Mouse (Mus musculus) stomach, postnatal 0 days (tissue): ENCODE measurements around the gene Slc2a1. TPM values are rescaled to one million over a fixed set of nuclear protein-coding genes. Genes with fewer than 3 reads are reported as not detected.

Experiments
- ATAC-seq: fragments of 200-750 bp; cut with Nextera tagmentation; 2 replicates; pipeline ENCODE4 v1.8.0; 2017; ENCODE audit not compliant: low FRiP score, low TSS enrichment
- DNase-seq: peaks from one replicate; pipeline ENCODE4 v3.0.0-alpha.2; 2016; ENCODE audit warnings: low spot score
- H3K27ac ChIP-seq: fragments of 300-500 bp; sonication (generic); replicated peaks from 2 replicates; pipeline ENCODE4 v1.5.1; 2014; ENCODE audit warnings: mild to moderate bottlenecking, control low read depth
- H3K27me3 ChIP-seq: fragments of 300-500 bp; sonication (generic); 2 replicates; pipeline ENCODE4 v1.6.1; 2014; ENCODE audit warnings: low read length; ENCODE audit not compliant: control insufficient read depth, insufficient read depth
- H3K36me3 ChIP-seq: fragments of 300-500 bp; sonication (generic); 2 replicates; pipeline ENCODE4 v1.6.1; 2014; ENCODE audit warnings: low read length, mixed read lengths; ENCODE audit not compliant: control insufficient read depth, insufficient read depth
- H3K4me1 ChIP-seq: fragments of 300-500 bp; sonication (generic); replicated peaks from 2 replicates; pipeline ENCODE4 v1.6.1; 2014; ENCODE audit warnings: antibody characterized with exemption; ENCODE audit not compliant: control insufficient read depth, insufficient read depth
- H3K4me2 ChIP-seq: fragments of 300-500 bp; sonication (generic); replicated peaks from 2 replicates; pipeline ENCODE4 v1.6.1; 2014; ENCODE audit warnings: low read depth, mild to moderate bottlenecking, control low read depth, moderate library complexity
- H3K4me3 ChIP-seq: fragments of 300-500 bp; sonication (generic); 2 replicates; pipeline ENCODE4 v1.5.1; 2014; ENCODE audit warnings: low read depth, low read length, control low read depth
- H3K9ac ChIP-seq: fragments of 300-500 bp; sonication (generic); 2 replicates; pipeline ENCODE4 v1.6.1; 2014; ENCODE audit warnings: mild to moderate bottlenecking, low read length, control low read depth, mixed read lengths
- H3K9me3 ChIP-seq: fragments of 300-500 bp; sonication (generic); 2 replicates; pipeline ENCODE4 v1.6.1; 2016; ENCODE audit warnings: low read length; ENCODE audit not compliant: control insufficient read depth
- CTCF ChIP-seq: IDR thresholded peaks from 2 replicates; pipeline ENCODE4 v1.5.1; 2016; ENCODE audit warnings: antibody characterized with exemption, low read depth, mild to moderate bottlenecking, moderate library complexity
- EP300 ChIP-seq: optimal IDR thresholded peaks from 2 replicates; pipeline ENCODE3; 2016; ENCODE audit warnings: antibody characterized with exemption
- WGBS: fragments of 180-500 bp; shearing (Covaris S2); extraction: QIAGEN DNeasy Blood & Tissue Kit; methylation state at CpG from one replicate; pipeline ENCODE4 v1.1.7; 2014; 5-methylcytosine and 5-hydroxymethylcytosine counted together
- polyA plus RNA-seq: library from polyadenylated mRNA; unstranded; fragments of >200 nt; fragmentation: Nextera tagmentation; extraction: Ambion mirVana; gene quantifications from 2 replicates; pipeline ENCODE4 v1.2.1, GENCODE M21; 2015

Slc2a1 gene
- polyA plus RNA-seq, 1 experiment from 2014 or later = 36.9 TPM

DNA sequence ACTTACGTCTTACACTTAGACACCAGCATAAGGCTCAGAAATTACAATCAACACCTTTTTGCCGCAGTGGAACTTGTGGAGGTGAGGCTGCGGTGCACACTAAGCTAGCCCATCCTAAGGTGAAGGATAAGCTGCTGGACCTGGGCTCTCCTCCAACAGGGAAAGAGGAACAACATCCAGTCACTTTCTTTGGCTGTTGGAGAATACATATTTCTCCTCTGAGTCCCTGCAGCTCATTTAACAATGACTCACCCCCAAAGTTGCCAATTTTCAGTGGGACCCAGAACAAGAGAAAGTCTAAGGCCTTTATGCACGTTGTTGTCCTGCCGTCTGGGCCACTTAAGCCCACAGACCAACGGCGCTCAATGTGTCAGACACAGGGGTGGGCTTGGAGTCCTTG lies 38.3 kb downstream of the Slc2a1 start:
- Histone ChIP-seq H3K9ac (no peak overlapping the region), H3K4me1 (no peaks in the 10 kb centered on the region), H3K4me2 (no peak overlapping the region), H3K9me3 (no peaks in the 10 kb centered on the region), H3K4me3 (no peak overlapping the region), H3K27ac (no peak overlapping the region), H3K27me3 (no peaks in the 10 kb centered on the region), H3K36me3 (no peaks in the 10 kb centered on the region)
- ATAC-seq (no peak), DNase-seq (no peak)
- TF ChIP-seq CTCF (no peak), EP300 (no peak)
- 72% methylated on average over 7 of the region's 7 CpGs for WGBS

DNA sequence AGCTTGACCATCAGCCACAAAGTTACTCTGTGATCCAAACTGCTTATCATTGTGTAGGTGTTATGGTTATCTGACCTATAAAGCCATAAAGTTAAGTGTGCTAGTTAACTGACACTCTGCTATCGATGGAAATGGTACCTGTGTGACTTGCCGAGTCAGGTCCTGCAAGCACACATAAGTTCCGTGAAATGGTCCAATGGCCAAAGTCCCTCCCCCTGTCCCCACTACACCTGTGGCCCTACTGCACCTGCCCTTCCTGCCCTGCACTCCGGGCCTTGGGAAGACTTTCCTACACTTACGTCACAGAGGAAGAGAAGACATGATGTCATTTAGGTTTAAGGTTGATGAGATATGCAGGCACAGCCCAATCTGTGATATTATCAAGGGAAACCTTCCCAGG lies 38.8 kb downstream of the Slc2a1 start:
- DNase-seq (no peak), ATAC-seq (no peak)
- WGBS = 79% methylated on average over 5 of the region's 5 CpGs
- Histone ChIP-seq H3K27me3 (no peaks in the 10 kb centered on the region), H3K9me3 (no peaks in the 10 kb centered on the region), H3K4me3 (no peak overlapping the region), H3K36me3 (no peaks in the 10 kb centered on the region), H3K4me2 (no peak overlapping the region), H3K9ac (no peak overlapping the region), H3K4me1 (no peaks in the 10 kb centered on the region), H3K27ac (no peak overlapping the region)
- TF ChIP-seq EP300 = no peak
- no peak for TF ChIP-seq CTCF

DNA sequence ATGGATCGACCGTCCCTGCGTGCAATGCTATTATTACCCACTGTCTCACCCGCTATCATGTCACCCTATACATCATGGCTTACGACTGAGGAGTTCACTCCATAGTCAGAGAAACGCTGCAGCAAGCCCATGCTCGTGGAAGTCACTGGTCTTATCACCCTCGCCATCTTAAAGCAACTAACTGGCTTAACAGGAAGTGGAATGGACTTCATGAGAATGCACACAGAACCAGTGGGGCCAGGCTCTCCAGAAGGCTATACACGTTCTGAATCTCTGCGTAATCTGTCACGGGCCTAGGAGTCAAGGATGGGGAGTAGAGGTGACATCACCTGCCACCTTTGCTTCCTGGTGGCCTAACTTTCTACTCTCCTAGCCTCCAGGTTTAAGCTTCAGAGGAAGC lies 40.2 kb downstream of the Slc2a1 start:
- TF ChIP-seq CTCF (no peak), EP300 (no peak)
- ATAC-seq (no peak), DNase-seq (no peak)
- Histone ChIP-seq H3K9ac (no peak overlapping the region), H3K27me3 (no peaks in the 10 kb centered on the region), H3K4me1 (no peaks in the 10 kb centered on the region), H3K4me3 (no peak overlapping the region), H3K27ac (no peak overlapping the region), H3K4me2 (no peak overlapping the region), H3K9me3 (no peaks in the 10 kb centered on the region), H3K36me3 (no peaks in the 10 kb centered on the region)
- WGBS = 71% methylated on average over 11 of the region's 11 CpGs

DNA sequence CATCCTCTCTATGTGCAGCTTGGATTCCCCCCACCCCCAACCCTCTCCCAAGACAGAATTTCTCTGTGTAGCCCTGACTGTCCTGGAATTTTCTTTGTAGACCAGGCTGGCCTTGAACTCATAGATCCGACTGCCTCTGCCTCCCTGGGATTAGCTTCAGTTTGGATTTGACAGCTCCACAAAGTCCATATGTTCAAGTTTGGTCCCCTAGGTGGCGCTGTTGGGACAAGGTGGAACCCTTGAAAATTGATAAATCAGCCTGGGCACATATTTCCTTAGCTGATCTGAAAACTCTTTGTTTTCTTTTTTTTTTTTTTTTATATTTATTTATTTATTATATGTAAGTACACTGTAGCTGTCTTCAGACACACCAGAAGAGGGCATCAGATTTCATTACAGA lies 48.7 kb downstream of the Slc2a1 start:
- Histone ChIP-seq H3K9me3 (no peaks in the 10 kb centered on the region), H3K27me3 (no peaks in the 10 kb centered on the region), H3K4me2 (no peak overlapping the region), H3K36me3 (no peaks in the 10 kb centered on the region), H3K4me1 (no peaks in the 10 kb centered on the region), H3K4me3 (no peak overlapping the region), H3K27ac (no peak overlapping the region), H3K9ac (no peak overlapping the region)
- WGBS = 38% methylated on average over 2 of the region's 2 CpGs
- ATAC-seq = no peak
- TF ChIP-seq EP300 (no peak), CTCF (peak; percentile 69)
- DNase-seq = peak; percentile 57

DNA sequence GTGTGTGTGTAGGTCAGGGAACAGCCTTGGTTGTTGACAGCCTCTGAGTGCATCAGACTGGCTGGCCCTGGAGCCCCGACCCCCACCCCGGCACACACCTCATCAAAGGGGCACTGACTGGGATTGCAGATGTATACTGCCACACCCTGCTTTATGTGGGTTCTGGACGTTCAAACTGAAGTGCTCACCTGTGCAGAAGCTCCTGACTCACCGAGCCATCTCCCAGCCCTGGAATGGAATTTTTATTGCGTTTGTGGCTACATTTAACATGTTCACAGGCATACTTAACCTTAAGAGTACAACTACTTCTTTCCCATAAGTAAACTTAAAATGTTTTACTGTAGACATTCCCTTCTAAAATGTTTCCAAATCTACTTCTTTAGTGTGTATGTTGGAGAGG lies 49.4 kb downstream of the Slc2a1 start:
- DNase-seq = no peak
- H3K36me3 ChIP-seq = no peaks in the 10 kb centered on the region
- H3K9me3 ChIP-seq = no peaks in the 10 kb centered on the region
- H3K4me3 ChIP-seq = no peak overlapping the region
- peak; percentile 47; the same call in 1 of the 2 replicates for ATAC-seq
- no peak overlapping the region for H3K9ac ChIP-seq
- H3K4me2 ChIP-seq = no peak overlapping the region
- no peak overlapping the region for H3K27ac ChIP-seq
- H3K4me1 ChIP-seq = no peaks in the 10 kb centered on the region
- 51% methylated on average over 5 of the region's 5 CpGs for WGBS
- H3K27me3 ChIP-seq = no peaks in the 10 kb centered on the region
- TF ChIP-seq EP300 (no peak), CTCF (no peak)

DNA sequence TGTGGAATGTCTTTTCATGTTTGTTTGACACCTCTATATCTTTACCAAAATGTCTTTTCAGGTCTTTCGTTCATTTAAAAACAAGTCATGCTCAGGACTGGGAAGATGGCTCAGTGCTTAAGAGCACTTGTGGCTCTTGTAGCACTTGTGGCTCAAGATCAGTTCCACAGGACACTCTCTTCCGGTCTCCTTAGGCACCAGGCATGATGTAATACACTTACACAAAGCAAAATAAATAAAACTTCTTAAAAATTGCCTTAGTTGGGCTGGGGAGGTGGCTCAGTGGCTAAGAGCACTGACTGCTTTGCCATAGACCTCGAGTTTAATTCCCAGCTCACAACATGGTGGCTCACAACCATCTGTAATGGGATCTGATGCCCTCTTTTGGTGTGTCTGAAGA lies 52.8 kb downstream of the Slc2a1 start:
- Histone ChIP-seq H3K36me3 (no peaks in the 10 kb centered on the region), H3K4me2 (no peak overlapping the region), H3K27me3 (no peaks in the 10 kb centered on the region), H3K9ac (no peak overlapping the region), H3K4me1 (no peaks in the 10 kb centered on the region), H3K9me3 (no peaks in the 10 kb centered on the region), H3K27ac (no peak overlapping the region), H3K4me3 (no peak overlapping the region)
- DNase-seq (no peak), ATAC-seq (no peak)
- WGBS = 63% methylated on average over 3 of the region's 3 CpGs
- TF ChIP-seq CTCF (no peak), EP300 (no peak)
